ENCODE assay signal across 25 mouse cellular contexts in genomic region chr16:32948016-32948415, GRCm38 (mm10). TPM values are rescaled to one million over a fixed set of nuclear protein-coding genes. Genes with fewer than 3 reads are reported as not detected.
DNase-seq lines count a peak whose midpoint lies in the region; ATAC-seq and TF ChIP-seq lines count a peak whose summit lies in the region.
"Had no signal": no experiment of that assay in that cellular context is flagged by ENCODE, and none has a peak within 500 bp of the region (broad histone marks: within the 10 kb centered on the region; RNA-seq: fewer than 3 reads in every experiment).

No protein-coding gene starts in this region.

- no peaks in the 10 kb centered on the region for H3K9me3 ChIP-seq in kidney, embryonic 14.5 days (ENCODE audit: control insufficient read depth, low read length)
- H3K9me3 ChIP-seq in kidney, postnatal 0 days (replicated peaks; ENCODE audit: low read length): no peaks in the 10 kb centered on the region; the same call in 1 of the 2 replicates
- H3K9me3 ChIP-seq: embryonic facial prominence, embryonic 13.5 days; forebrain, embryonic 12.5 days; forebrain, embryonic 15.5 days had no signal

- 56% methylated on average over 8 of the region's 8 CpGs for WGBS in kidney, embryonic 14.5 days
- WGBS in kidney, adult 2 months: 72% methylated on average over 8 of the region's 8 CpGs
- WGBS in kidney, postnatal 0 days: 41% methylated on average over 8 of the region's 8 CpGs
- 97% methylated on average over 8 of the region's 8 CpGs for WGBS in macrophage (ENCODE audit: missing documents)

- TF ChIP-seq CTCF in kidney, adult 2 months (conservative IDR thresholded peaks at IDR 0.05; ENCODE audit: insufficient read depth, insufficient read length, low read depth, low read length): no peak
- TF ChIP-seq CTCF in kidney, postnatal 0 days (IDR thresholded peaks at IDR 0.05; ENCODE audit: low read depth): no peak
- no peak for TF ChIP-seq CTCF in bone marrow macrophage, adult 2 months (IDR thresholded peaks at IDR 0.05; ENCODE audit: low read depth, low read length)

- H3K27me3 ChIP-seq in kidney, embryonic 14.5 days (ENCODE audit: control insufficient read depth, insufficient read depth, low read length): no peaks in the 10 kb centered on the region
- no peaks in the 10 kb centered on the region for H3K27me3 ChIP-seq in kidney, adult 2 months (replicated peaks; ENCODE audit: control insufficient read depth, insufficient read depth, low read length)
- no peaks in the 10 kb centered on the region for H3K27me3 ChIP-seq in kidney, postnatal 0 days (ENCODE audit: insufficient read depth, low read length)
- H3K27me3 ChIP-seq: embryonic facial prominence, embryonic 13.5 days; forebrain, embryonic 12.5 days; forebrain, embryonic 15.5 days; heart, embryonic 13.5 days had no signal

- H3K4me3 ChIP-seq in kidney, embryonic 14.5 days (ENCODE audit: low read length): no peak overlapping the region
- no peak overlapping the region for H3K4me3 ChIP-seq in kidney, adult 2 months (ENCODE audit: insufficient read depth, low read depth, low read length)
- no peak overlapping the region for H3K4me3 ChIP-seq in kidney, postnatal 0 days (replicated peaks; ENCODE audit: low read depth, low read length)
- no peak overlapping the region for H3K4me3 ChIP-seq in bone marrow macrophage, adult 2 months (ENCODE audit: insufficient read depth, low read length)
- H3K4me3 ChIP-seq in macrophage (ENCODE audit: inconsistent target): no peak overlapping the region
- H3K4me3 ChIP-seq: embryonic facial prominence, embryonic 10.5 days; embryonic facial prominence, embryonic 13.5 days; erythroblast, embryonic 14.5 days; forebrain, embryonic 12.5 days; forebrain, embryonic 15.5 days; heart, embryonic 13.5 days had no signal

- ATAC-seq in kidney, embryonic 14.5 days (ENCODE audit: low FRiP score, low TSS enrichment): peak; percentile 62; the same call in 1 of the 2 replicates
- peak; percentile 40; the same call in 1 of the 2 replicates for ATAC-seq in kidney, postnatal 0 days (replicated peaks; ENCODE audit: low FRiP score, low read depth)
- ATAC-seq: forebrain, embryonic 15.5 days; hindbrain, postnatal 0 days had no signal

- 0 out of 2 replicates have a peak, but pooled peaks cover 5% of the 10 kb centered on the region for H3K4me1 ChIP-seq in kidney, embryonic 14.5 days (ENCODE audit: control insufficient read depth, insufficient read depth, low read length)
- no peaks in the 10 kb centered on the region for H3K4me1 ChIP-seq in kidney, adult 2 months (ENCODE audit: control insufficient read depth, insufficient read depth, low read length)
- H3K4me1 ChIP-seq in kidney, postnatal 0 days (replicated peaks; ENCODE audit: insufficient read depth, low read length): no peaks in the 10 kb centered on the region; the same call in 1 of the 2 replicates
- peaks cover 23% of the 10 kb centered on the region for H3K4me1 ChIP-seq in bone marrow macrophage, adult 2 months (ENCODE audit: control insufficient read depth, insufficient read depth, low read length)
- H3K4me1 ChIP-seq: forebrain, embryonic 12.5 days; forebrain, embryonic 15.5 days had no signal

- H3K79me2 ChIP-seq in macrophage (ENCODE audit: inconsistent target): peaks cover 81% of the 10 kb centered on the region

- no peak overlapping the region for H3K9ac ChIP-seq in kidney, embryonic 14.5 days (ENCODE audit: low read depth, low read length)
- H3K9ac ChIP-seq in kidney, postnatal 0 days (ENCODE audit: low read depth, low read length): no peak overlapping the region
- H3K9ac ChIP-seq: embryonic facial prominence, embryonic 13.5 days; forebrain, embryonic 12.5 days; forebrain, embryonic 15.5 days; heart, embryonic 13.5 days; hindbrain, embryonic 14.5 days had no signal

- TF ChIP-seq POLR2A in kidney, adult 2 months (IDR thresholded peaks at IDR 0.05; ENCODE audit: low read depth, low read length): no peak
- TF ChIP-seq POLR2A in bone marrow macrophage, adult 2 months (IDR thresholded peaks at IDR 0.05; ENCODE audit: borderline replicate concordance, low read depth, low read length): no peak

- DNase-seq in kidney, adult 2 months: no peak
- no peak for DNase-seq in kidney, postnatal 0 days (ENCODE audit: low spot score)
- no peak for DNase-seq in kidney, adult 8-10 months
- DNase-seq: adrenal gland, adult 2 months; adrenal gland, postnatal 14 days; cerebellum, adult 11-12 months; cerebellum, adult 8-10 months; cerebellum, postnatal 10 days; cerebellum, postnatal 36 days; embryo, embryonic 11 days; gastrocnemius, postnatal 10 days; heart, adult 18-20 months; heart, postnatal 14 days; heart, postnatal 4 days had no signal

- H3K4me2 ChIP-seq in kidney, embryonic 14.5 days (replicated peaks; ENCODE audit: low read depth, low read length): no peak overlapping the region
- H3K4me2 ChIP-seq in kidney, postnatal 0 days (ENCODE audit: low read length): no peak overlapping the region
- H3K4me2 ChIP-seq: embryonic facial prominence, embryonic 13.5 days; forebrain, embryonic 12.5 days; forebrain, embryonic 15.5 days; heart, embryonic 13.5 days; hindbrain, embryonic 14.5 days had no signal

- no peak overlapping the region for H3K27ac ChIP-seq in kidney, embryonic 14.5 days (ENCODE audit: low read depth, low read length)
- no peak overlapping the region for H3K27ac ChIP-seq in kidney, adult 2 months (ENCODE audit: insufficient read depth, low read depth, low read length)
- no peak overlapping the region for H3K27ac ChIP-seq in kidney, postnatal 0 days
- H3K27ac ChIP-seq in bone marrow macrophage, adult 2 months (ENCODE audit: insufficient read depth, low read depth, low read length): peak overlapping the region; percentile 90
- peak overlapping the region; percentile 58 for H3K27ac ChIP-seq in macrophage
- H3K27ac ChIP-seq: embryonic facial prominence, embryonic 10.5 days; embryonic facial prominence, embryonic 13.5 days; forebrain, embryonic 12.5 days; forebrain, embryonic 15.5 days; heart, embryonic 13.5 days; hindbrain, embryonic 14.5 days; hindbrain, postnatal 0 days had no signal

- no peaks in the 10 kb centered on the region for H3K36me3 ChIP-seq in kidney, embryonic 14.5 days (ENCODE audit: control insufficient read depth, insufficient read depth, low read length)
- H3K36me3 ChIP-seq in kidney, adult 2 months (ENCODE audit: control insufficient read depth, insufficient read depth, low read length): no peaks in the 10 kb centered on the region
- no peaks in the 10 kb centered on the region for H3K36me3 ChIP-seq in kidney, postnatal 0 days (ENCODE audit: insufficient read depth, low read length)
- peaks cover 16% of the 10 kb centered on the region; the same call in 1 of the 2 replicates for H3K36me3 ChIP-seq in macrophage (ENCODE audit: inconsistent target)

RNA-seq across cellular contexts. Expression of gene Lrch3, which starts 34.1 kb away (rescaled TPM):
- polyA plus RNA-seq in kidney, embryonic 14.5 days (2014; fragmentation: Nextera tagmentation; extraction: Ambion mirVana): 19.7 and 32.7 TPM in 2 replicates
- polyA plus RNA-seq in kidney, adult 2 months (2012; rRNA removed): 20.6 and 21.0 TPM in 2 replicates
- polyA plus RNA-seq in kidney, postnatal 0 days (2015; fragmentation: Nextera tagmentation; extraction: Ambion mirVana): 14.1 and 15.6 TPM in 2 replicates
- 29.1 and 32.7 TPM in 2 replicates for polyA plus RNA-seq in bone marrow macrophage, adult 2 months (2012; ENCODE audit: insufficient read depth, insufficient read length, missing spikeins)
- total RNA-seq in macrophage (2018; cell fraction: chromatin; rRNA removed): 100 to 1,000 TPM; 113 to 168 (median 140) TPM
- 10 to 100 TPM; 29.2 to 49.2 (median 39.1) TPM for total RNA-seq in macrophage (2018; cell fraction: cytosol; rRNA removed)
- total RNA-seq in macrophage (2018; cell fraction: nucleus; rRNA removed): 100 to 1,000 TPM in 11 of 26 experiments, 10 to 100 TPM in 15; 70.2 to 163 (median 92.7) TPM
- 24.7 to 33.3 TPM (median 25.8 TPM) in 3 replicates for polyA plus RNA-seq in macrophage (2018)

Comparison
In these comparisons a context has a peak if more than half of its experiments do, and no peak if none do; other contexts are left out.
1. H3K27ac ChIP-seq: peak in bone marrow macrophage, adult 2 months (single experiment) and macrophage (single experiment); none in kidney, embryonic 14.5 days (single experiment), kidney, adult 2 months (single experiment) and kidney, postnatal 0 days (single experiment).